In genomic region chr16:76339256-76339655, GRCm38 (mm10) we compare ENCODE assay signal across 13 mouse cellular contexts.
"Had no signal": no experiment of that assay in that cellular context is flagged by ENCODE, and none has a peak within 500 bp of the region (broad histone marks: within the 10 kb centered on the region; RNA-seq: fewer than 3 reads in every experiment).

No protein-coding gene starts in this region.

- DNase-seq: kidney, adult 8-10 months; kidney, postnatal 25 days; layer of hippocampus, adult 9-11 months; layer of hippocampus, postnatal 36 days; lung, postnatal 14 days; retina, postnatal 1 day; thymus, postnatal 36 days had no signal

- H3K27me3 ChIP-seq: limb, embryonic 15.5 days; midbrain, embryonic 12.5 days; neural tube, embryonic 13.5 days had no signal

- H3K4me2 ChIP-seq: limb, embryonic 15.5 days; midbrain, embryonic 12.5 days; neural tube, embryonic 13.5 days had no signal

- ATAC-seq: intestine, embryonic 16.5 days; midbrain, embryonic 16.5 days had no signal

- H3K27ac ChIP-seq: limb, embryonic 15.5 days; liver, embryonic 14.5 days; midbrain, embryonic 12.5 days; neural tube, embryonic 13.5 days had no signal

- H3K9me3 ChIP-seq: limb, embryonic 15.5 days; midbrain, embryonic 12.5 days; neural tube, embryonic 13.5 days had no signal

- H3K4me1 ChIP-seq: limb, embryonic 15.5 days; midbrain, embryonic 12.5 days; neural tube, embryonic 13.5 days had no signal

- H3K4me3 ChIP-seq: limb, embryonic 15.5 days; midbrain, embryonic 12.5 days; neural tube, embryonic 13.5 days had no signal

- H3K9ac ChIP-seq: limb, embryonic 15.5 days; liver, embryonic 14.5 days; midbrain, embryonic 12.5 days; neural tube, embryonic 13.5 days had no signal
